ENCODE assay signal across 32 mouse cellular contexts in genomic region chr5:128660101-128660500, GRCm38 (mm10). TPM values are rescaled to one million over a fixed set of nuclear protein-coding genes. Genes with fewer than 3 reads are reported as not detected.
DNase-seq lines count a peak whose midpoint lies in the region; TF ChIP-seq lines count a peak whose summit lies in the region.
"Had no signal": no experiment of that assay in that cellular context is flagged by ENCODE, and none has a peak within 500 bp of the region (broad histone marks: within the 10 kb centered on the region; RNA-seq: fewer than 3 reads in every experiment).

No protein-coding gene starts in this region.

- TF ChIP-seq CTCF in cortical plate, adult 2 months (IDR thresholded peaks at IDR 0.05; ENCODE audit: extremely low read depth, insufficient read depth, low read length) = no peak

- H3K4me1 ChIP-seq in cortical plate, adult 2 months (ENCODE audit: control insufficient read depth, insufficient read depth, low read length) = peaks cover 7% of the 10 kb centered on the region
- H3K4me1 ChIP-seq: heart, embryonic 13.5 days had no signal

- TF ChIP-seq POLR2A in cortical plate, adult 2 months (IDR thresholded peaks at IDR 0.05; ENCODE audit: extremely low read depth, insufficient read depth, low read length) = no peak

- DNase-seq in frontal cortex, adult 2 months (ENCODE audit: extremely low spot score in 1 of 2, low spot score in 1 of 2) = peak; percentile 12 to 42
- DNase-seq in frontal cortex, postnatal 10 days (ENCODE audit: low spot score in 2 of 2) = no peak
- peak; percentile 16 to 28 for DNase-seq in left cerebral cortex, adult 9 months (ENCODE audit: low spot score in 2 of 2)
- no peak for DNase-seq in left cerebral cortex, postnatal 10 days (ENCODE audit: extremely low spot score in 1 of 2, low spot score in 2 of 2)
- DNase-seq in telencephalon, adult 2 months (ENCODE audit: low read depth, low spot score) = peak; percentile 77
- no peak for DNase-seq in testis, postnatal 10 days (ENCODE audit: low spot score)
- DNase-seq: adrenal gland, adult 2 months; adrenal gland, postnatal 14 days; B cell, adult 2 months; cerebellum, adult 11-12 months; cerebellum, adult 8-10 months; cerebellum, postnatal 10 days; cerebellum, postnatal 36 days; gastrocnemius, postnatal 10 days; gastrocnemius, postnatal 36 days; heart, adult 2 months; heart, postnatal 14 days; heart, postnatal 4 days had no signal

- no peak overlapping the region for H3K4me3 ChIP-seq in cortical plate, adult 2 months (ENCODE audit: insufficient read depth, low read length)
- H3K4me3 ChIP-seq: forebrain, embryonic 10.5 days; forebrain, embryonic 13.5 days; heart, adult 2 months; heart, embryonic 10.5 days; heart, embryonic 13.5 days had no signal

- intact Hi-C loops in left cerebral cortex, postnatal 10 days (cut with DNase I) = no loop called here

- H3K27ac ChIP-seq in cortical plate, adult 2 months (ENCODE audit: insufficient read depth, low read length) = 0 out of 2 replicates have a peak overlapping the region, but pooled peaks have one; percentile 61
- H3K27ac ChIP-seq: forebrain, embryonic 10.5 days; forebrain, embryonic 13.5 days; heart, adult 2 months; heart, embryonic 10.5 days; heart, embryonic 13.5 days; hindbrain, embryonic 14.5 days; hindbrain, postnatal 0 days had no signal

RNA-seq across cellular contexts. Expression of gene Piwil1, which starts 42.2 kb away (rescaled TPM):
- polyA plus RNA-seq in frontal cortex, adult 2 months (2012; rRNA removed) = 0.06 and 0.21 TPM in 2 replicates
- under 1 TPM; 0.20 to 0.39 TPM for total RNA-seq in left cerebral cortex, postnatal 10 days (2021)
- 0.10 and 0.11 TPM in 2 replicates for polyA plus RNA-seq in cortical plate, adult 2 months (2012; rRNA removed)
- total RNA-seq: adrenal gland, adult 2 months; adrenal gland, postnatal 14 days; adrenal gland, postnatal 4 days; gastrocnemius, postnatal 36 days; granulocyte monocyte progenitor cell, adult 5-6 weeks; heart, adult 2 months; heart, postnatal 14 days; heart, postnatal 4 days; MEL had no signal
- polyA plus RNA-seq: embryonic facial prominence, embryonic 11.5 days; forebrain, embryonic 10.5 days; forebrain, embryonic 13.5 days; heart, embryonic 10.5 days; heart, embryonic 13.5 days; heart, embryonic 16.5 days; hindbrain, embryonic 11.5 days; inflammation-experienced regulatory T-cells, adult 6 months had no signal

RNA-seq across cellular contexts. Expression of gene Fzd10, which starts 59.5 kb away (rescaled TPM):
- 1.3 and 1.8 TPM in 2 replicates for polyA plus RNA-seq in frontal cortex, adult 2 months (2012; rRNA removed)
- 1 to 10 TPM; 3.8 to 7.2 TPM for total RNA-seq in left cerebral cortex, postnatal 10 days (2021)
- polyA plus RNA-seq in cortical plate, adult 2 months (2012; rRNA removed) = 1.9 TPM in 2 replicates
- total RNA-seq: granulocyte monocyte progenitor cell, adult 5-6 weeks; heart, adult 2 months; MEL had no signal
- polyA plus RNA-seq: inflammation-experienced regulatory T-cells, adult 6 months had no signal

Comparison
In these comparisons a context has a peak if more than half of its experiments do, and no peak if none do; other contexts are left out.
1. DNase-seq: peak in frontal cortex, adult 2 months (2 of 2), left cerebral cortex, adult 9 months (2 of 2) and telencephalon, adult 2 months (single experiment); none in frontal cortex, postnatal 10 days (0 of 2), left cerebral cortex, postnatal 10 days (0 of 2) and testis, postnatal 10 days (single experiment).